Mouse (Mus musculus) 416B (cell line): ENCODE measurements around the gene Nup210.
"Not testable (repeated sequence)": the region's sequence is repeated elsewhere in the genome, so short reads cannot be mapped to it uniquely, and the experiment has no call there.

Experiments
- DNase-seq: peaks from one replicate; pipeline ENCODE4 v3.0.0; 2011; ENCODE audit warnings: low read depth

Nup210 gene

GRCm38 (mm10) chr6:91139846-91140245, 23.2 kb upstream of the Nup210 start:
- DNase-seq: peak; percentile 81

- no peak for DNase-seq
Measured at GRCm38 (mm10) chr6:91137343-91137956, 20.8 kb upstream of the Nup210 start.

DNA sequence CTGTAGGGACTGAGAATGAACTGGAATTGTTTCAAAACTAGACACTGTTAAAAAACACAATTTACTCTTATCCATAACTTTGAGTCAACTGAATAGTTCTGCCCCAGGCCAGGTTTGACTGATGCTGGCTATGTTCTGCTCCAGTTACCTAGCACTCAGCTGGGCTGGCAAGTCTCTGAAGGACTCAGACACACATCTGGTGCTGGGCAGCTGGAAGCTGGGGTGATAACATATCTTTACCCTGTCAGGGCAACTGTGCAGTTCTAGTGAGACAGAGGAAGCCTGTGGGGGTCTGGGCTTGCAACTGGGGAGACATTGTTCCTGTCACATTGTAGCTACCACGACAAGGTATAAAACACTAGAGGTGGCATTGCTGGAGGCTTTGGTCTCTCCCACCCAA, 14.2 kb upstream of the Nup210 start:
- DNase-seq: no peak

DNA sequence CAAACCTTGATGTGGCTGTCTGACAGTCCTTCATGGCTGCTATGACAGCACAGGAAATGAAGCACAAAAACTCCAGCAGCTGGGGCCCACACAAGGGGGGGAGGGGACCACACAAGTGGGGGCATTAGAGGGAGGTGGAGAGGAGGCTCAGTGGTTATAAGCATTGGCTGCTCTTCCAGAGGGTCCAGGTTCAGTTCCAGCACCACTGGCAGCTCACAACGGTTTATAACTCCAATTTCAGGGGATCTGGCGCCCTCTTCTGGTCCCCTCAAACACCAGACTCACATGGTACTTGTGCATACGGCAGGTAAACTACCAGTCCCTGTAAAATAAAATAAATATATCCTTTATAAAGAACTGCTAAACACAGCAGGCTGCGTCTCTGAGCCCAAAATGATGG, 12.4 kb upstream of the Nup210 start:
- no peak for DNase-seq

GRCm38 (mm10) chr6:91125228-91125585, 8.6 kb upstream of the Nup210 start:
- no peak for DNase-seq

DNA sequence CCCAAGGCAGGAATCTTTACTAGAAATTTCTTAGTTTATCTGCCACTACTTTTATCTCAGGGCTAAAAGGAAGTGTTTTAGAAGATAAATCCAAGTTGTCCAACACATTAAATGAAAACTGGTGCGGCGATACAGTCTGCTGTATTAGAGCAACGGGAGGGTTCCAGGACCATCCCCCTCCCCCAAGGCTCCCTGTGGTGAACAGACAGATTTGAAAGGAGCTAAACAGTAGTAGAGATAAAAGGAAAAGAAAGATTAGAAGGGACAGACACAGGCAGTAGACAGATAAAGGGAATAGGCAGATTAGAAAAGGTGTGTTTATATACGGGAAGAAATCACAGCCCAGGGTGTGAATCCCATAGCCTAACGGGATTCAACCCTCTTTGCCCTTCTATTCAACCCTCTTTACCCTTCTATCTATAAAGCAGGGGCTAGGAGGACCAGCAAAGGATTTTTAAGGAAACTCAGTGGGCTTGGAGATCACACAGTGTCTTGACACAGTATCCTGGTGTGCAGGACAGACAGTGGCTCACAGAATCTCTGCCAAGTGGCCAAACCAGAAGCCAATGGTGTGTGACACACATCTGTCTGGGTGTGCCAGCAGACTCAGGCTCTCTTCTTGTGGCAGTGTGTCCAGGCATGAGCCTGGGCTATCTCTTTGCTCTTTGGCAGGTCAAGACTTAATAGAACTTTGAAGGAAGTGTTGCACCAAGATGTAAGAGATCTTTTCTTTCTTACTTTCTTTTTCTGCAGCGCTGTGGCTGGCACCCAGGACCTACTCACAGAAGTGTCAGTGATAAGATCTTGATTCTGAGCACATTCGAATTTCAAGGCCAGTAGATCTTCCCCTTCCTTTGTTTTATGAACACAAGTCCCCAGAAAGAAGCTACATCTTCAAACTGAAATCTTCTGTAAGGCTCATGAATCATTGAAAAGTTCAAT, 7.9 kb upstream of the Nup210 start:
- DNase-seq: peak; percentile 38

- DNase-seq: no peak
Measured at GRCm38 (mm10) chr6:91123453-91123852, 6.8 kb upstream of the Nup210 start.

- DNase-seq: not testable (repeated sequence)
Measured at GRCm38 (mm10) chr6:91121089-91121488, 4.5 kb upstream of the Nup210 start.

- DNase-seq: no peak
Measured at GRCm38 (mm10) chr6:91120206-91120605, 3.6 kb upstream of the Nup210 start.

- DNase-seq: no peak
Measured at GRCm38 (mm10) chr6:91118526-91118925, 1.9 kb upstream of the Nup210 start.

GRCm38 (mm10) chr6:91117149-91117548, 520 bp upstream of the Nup210 start:
- DNase-seq: no peak

DNA sequence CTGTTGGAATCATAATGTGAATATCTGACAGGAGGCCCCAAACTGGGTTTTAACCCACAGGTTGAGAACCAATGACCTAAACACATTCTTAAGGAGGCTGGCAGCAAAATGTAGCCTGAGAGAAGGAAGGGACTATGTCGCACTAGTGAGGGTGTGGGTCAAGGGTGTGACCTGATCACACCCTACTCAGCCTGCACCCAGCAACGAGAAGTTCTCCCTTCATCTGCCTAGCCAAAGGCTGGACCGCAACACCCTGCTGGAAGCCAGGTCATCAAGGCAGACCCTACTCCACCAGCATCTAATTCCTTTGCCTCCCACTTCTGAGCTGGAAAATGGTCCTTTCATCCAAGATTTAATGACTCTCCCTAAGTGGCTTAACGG, 776 bp downstream of the Nup210 start:
- no peak for DNase-seq

DNA sequence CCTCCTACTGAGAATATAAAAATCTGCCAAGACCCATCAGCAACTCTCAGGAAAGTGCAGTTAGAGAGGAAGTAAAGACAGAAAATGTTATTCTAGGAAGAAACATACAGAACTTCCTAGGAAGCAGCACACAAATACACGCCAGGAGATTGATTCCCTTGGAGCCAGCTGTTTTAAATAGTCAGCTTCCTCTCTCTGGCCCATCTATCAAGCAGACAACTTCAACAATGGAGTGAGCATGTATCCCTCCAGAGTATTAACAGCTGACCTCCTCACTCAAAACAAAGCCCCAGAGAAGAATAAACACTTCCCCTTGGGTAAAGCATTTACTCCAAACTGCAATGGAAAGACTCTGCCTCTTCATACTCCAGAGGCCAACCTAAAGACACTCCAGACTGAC, 1.5 kb downstream of the Nup210 start:
- DNase-seq: no peak

DNA sequence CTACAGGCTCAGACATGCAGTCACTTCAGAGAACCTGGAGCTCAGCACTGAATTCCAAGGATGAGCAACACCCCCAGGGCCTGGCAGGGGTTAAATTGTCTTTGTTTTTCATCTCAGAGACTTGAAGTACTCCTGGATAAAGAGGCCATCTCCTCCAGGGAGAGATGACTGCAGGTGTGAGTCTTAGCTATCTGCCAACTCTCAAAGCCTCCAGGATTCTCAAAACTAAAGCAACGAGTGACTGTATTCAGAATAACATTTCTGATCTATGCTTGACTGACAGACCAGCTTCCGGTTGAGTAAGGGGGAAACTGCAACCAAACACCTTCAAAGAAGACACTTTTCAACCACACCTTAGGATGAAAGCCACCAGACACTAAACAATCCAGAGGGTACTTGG, 1.9 kb downstream of the Nup210 start:
- no peak for DNase-seq

DNA sequence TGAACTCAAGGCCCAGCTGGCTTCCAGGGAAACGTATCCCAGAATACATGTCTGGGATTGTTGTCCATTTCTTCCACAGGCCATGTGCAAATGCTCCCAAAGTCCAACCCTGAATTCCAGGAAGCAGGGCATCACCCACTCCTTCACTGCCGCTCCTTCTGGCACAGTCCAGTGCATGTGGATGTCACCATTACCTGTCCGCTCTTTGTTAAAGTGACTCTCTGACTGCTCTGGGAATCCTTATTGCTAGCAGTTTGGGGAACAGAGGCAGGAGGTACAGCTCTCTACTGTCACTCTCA, 4.7 kb downstream of the Nup210 start:
- DNase-seq: no peak

DNA sequence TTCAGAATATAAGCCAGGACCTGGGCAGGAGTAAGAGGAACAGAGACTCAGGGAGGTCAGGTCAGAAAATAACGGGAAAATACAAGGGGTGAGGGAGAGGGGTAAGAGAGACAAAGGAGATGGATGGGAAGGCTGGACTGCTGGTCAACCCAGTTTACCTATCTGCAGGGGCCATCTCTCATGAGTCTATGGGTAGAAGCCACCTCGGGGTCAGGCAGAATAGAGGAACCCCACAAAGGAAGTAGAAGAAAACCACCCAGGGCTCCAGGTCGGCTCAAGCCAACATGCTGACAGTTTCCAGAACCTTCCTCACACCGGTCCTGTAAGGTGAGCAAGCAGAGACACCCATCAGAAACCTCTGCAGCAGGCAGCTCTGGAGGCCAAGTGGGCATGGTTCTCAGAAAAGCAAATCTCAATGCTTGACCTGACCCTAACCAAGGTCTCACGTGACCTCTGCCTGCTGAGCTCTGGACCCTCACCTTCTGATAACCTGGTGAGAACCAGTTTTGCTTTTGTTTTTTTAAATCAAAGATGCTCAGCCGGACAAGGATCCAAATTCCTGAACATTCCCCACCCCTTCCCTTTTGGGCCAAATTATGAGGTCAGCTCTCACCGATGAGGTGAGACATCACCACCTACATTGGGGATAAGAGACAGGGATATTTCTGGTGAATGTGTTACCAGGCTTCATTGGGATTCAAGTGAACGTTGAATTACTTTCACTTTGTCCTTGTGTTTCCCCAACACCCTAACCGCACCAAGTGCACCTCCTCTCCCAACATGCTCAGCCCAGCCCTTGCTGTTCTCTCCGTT, 5.3 kb downstream of the Nup210 start:
- DNase-seq: peak; percentile 46

DNA sequence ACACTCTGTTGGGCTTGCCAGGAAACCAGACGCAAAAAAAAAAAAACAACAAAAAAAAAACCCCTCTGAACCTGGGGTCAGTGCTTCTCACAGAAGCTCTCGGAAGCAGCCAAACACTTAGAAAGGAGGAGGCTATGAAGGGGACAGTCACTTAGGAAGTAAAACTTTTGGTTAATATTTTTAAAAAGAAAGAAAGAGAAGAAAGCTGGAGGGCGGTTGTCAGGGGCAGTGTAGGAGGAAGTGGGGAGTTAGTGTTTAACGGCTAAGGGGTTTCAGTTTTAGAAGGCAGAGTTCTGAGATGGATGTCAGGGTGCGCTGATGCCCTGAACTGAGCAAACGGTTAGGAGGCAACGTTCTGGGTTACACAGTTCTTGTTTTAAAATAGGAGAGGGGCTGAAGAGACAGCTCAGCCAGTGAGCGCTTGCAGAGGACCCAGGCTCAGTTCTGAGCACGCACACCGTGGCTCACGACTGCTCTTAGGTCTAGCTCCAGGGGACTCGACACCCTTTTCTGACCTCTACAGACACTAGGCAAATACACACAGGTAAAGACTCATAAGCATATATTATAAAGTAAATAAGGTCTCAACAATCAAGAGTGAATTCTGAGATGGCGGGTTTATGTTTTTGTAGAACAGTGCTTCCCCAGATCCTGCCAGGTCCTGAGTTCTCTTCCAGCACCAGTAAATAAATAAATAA, 6.2 kb downstream of the Nup210 start:
- DNase-seq: peak; percentile 46

DNA sequence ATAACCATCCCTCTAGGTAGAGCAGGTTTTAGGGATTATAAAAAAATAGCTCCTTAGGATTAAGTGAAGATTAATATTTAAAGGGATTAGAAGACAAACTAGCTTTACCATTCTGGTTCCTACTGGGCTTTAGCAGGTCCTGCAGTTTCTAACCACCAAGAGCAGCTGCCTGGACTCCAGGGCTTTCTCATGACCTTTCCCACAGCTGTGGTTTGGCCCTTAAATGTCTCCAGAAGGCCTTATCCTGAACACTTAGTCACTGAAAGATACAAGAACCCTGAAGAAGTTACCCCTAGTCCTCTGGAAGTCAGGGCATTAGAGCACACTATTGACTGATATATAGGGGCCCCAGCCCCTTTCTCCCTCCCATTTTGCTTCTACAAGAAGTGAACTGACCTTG, 7.1 kb downstream of the Nup210 start:
- peak; percentile 50 for DNase-seq

DNA sequence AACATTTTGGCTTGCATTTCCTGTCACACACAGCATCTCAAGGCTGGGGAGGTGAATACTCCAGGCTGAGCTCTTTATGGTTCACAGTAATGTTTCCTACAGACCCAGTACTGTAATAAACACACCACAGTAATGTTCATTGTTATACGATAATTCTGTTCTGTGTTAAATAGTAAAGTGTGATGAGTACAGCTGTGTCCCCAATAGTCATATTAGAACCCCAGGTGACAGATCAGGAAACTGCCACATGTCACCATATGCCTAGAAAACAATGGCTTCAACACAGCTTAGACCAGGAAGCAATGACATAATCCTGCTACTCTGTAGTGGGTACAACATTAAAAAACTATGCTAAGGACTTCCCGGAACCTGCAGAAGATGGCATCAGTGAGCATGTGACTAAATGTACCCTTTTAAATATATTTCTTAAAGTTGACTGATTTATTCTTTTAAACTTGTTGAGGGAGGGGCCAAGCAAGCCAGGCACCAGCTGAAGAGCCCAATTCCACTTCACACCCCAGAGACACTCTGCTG, 7.6 kb downstream of the Nup210 start:
- no peak for DNase-seq

- no peak for DNase-seq
Measured at GRCm38 (mm10) chr6:91108301-91108916, 8.2 kb downstream of the Nup210 start.

DNA sequence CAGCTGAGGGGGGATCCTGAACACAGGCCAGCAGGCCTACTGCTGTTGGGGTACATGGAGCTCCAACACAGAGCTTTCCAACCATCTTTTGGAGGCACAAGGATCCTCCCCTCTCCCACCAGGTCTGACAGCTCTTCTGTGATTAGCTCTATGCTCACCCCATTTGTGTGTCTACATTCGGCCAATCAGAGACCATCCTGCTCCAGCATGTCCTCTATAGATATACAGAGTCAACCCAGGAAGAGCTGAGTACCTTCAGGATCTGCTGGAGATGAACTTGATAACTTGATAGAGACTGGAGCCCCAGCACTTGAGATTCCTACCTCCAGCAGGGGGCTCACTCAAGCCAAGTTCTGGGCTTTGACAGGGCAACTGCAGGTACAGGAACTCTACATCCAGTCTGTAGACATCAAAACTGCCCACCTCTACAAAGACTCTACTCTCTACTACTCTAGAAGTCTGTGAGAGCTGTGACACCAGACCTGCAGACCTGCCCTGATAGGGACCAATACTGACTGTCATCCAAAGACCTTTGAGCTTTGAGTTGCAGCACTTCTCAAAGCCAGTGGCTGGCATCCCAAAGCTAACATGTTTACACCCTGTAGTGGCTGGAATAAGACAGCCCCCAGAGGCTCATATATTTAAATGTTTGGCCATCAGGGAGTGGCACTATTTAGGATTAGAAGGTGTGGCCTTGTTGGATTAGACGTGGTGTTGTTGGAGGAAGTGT, 11.1 kb downstream of the Nup210 start:
- DNase-seq: no peak
